Mouse (Mus musculus): ENCODE results near the gene Frmd6. TPM values are rescaled to one million over a fixed set of nuclear protein-coding genes. Genes with fewer than 3 reads are reported as not detected.

Frmd6 gene
- polyA plus RNA-seq, 1 experiment from 2014 or later = 28.2 TPM

DNA sequence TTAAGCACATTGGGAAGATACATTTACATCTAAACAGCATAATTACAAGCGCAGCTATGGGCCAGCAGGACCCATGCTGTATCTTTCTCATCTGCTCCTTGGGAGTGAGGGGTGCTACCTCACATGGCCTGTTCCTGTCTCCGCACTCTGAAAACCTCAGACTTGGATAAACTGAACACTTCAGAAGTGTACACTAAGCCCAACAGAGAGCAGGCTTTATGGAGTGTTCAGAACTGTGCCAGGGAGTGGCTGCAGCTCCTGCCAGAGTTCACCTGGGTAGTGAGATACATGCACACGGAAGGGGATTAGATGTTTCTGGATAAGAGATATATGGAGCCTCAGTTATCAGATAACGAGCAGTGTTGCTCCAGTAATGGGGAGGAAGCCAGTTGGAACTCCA, 8.7 kb downstream of the Frmd6 start:
- no peak overlapping the region for H3K27ac ChIP-seq
- WGBS = 88% methylated on average over 4 of the region's 4 CpGs

GRCm38 (mm10) chr12:70835004-70835403, 9.7 kb downstream of the Frmd6 start:
- no peak for ATAC-seq (ENCODE audit: low FRiP score)
- Histone ChIP-seq H3K4me1 (0 out of 2 replicates have a peak, but pooled peaks cover 7% of the 10 kb centered on the region), H3K27me3 (no peaks in the 10 kb centered on the region), H3K9ac (no peak overlapping the region), H3K27ac (no peak overlapping the region), H3K4me3 (no peak overlapping the region), H3K4me2 (replicated peaks) (no peak overlapping the region), H3K9me3 (replicated peaks) (no peaks in the 10 kb centered on the region), H3K36me3 (no peaks in the 10 kb centered on the region)
- 82% methylated on average over 5 of the region's 5 CpGs for WGBS

More for the DNA sequence above, 8.7 kb downstream of the Frmd6 start:
- Histone ChIP-seq H3K27me3 (no peaks in the 10 kb centered on the region), H3K4me2 (replicated peaks) (no peak overlapping the region), H3K36me3 (no peaks in the 10 kb centered on the region), H3K4me3 (no peak overlapping the region), H3K9ac (no peak overlapping the region), H3K9me3 (replicated peaks) (no peaks in the 10 kb centered on the region), H3K4me1 (0 out of 2 replicates have a peak, but pooled peaks cover 7% of the 10 kb centered on the region)
- no peak for ATAC-seq (ENCODE audit: low FRiP score)

- Histone ChIP-seq H3K4me3 (no peak overlapping the region), H3K27me3 (no peaks in the 10 kb centered on the region), H3K9ac (no peak overlapping the region), H3K9me3 (replicated peaks) (no peaks in the 10 kb centered on the region), H3K4me2 (replicated peaks) (no peak overlapping the region), H3K27ac (no peak overlapping the region), H3K36me3 (no peaks in the 10 kb centered on the region), H3K4me1 (no peaks in the 10 kb centered on the region)
- WGBS = 83% methylated on average over 12 of the region's 12 CpGs
- ATAC-seq (ENCODE audit: low FRiP score) = no peak
Observed at GRCm38 (mm10) chr12:70837792-70838321, 12.5 kb downstream of the Frmd6 start.

- WGBS = 93% methylated on average over 2 of the region's 2 CpGs
- Histone ChIP-seq H3K9me3 (replicated peaks) (no peaks in the 10 kb centered on the region), H3K4me1 (peaks cover 7% of the 10 kb centered on the region; the same call in 1 of the 2 replicates), H3K9ac (no peak overlapping the region), H3K27ac (no peak overlapping the region), H3K27me3 (no peaks in the 10 kb centered on the region), H3K4me3 (no peak overlapping the region), H3K36me3 (no peaks in the 10 kb centered on the region), H3K4me2 (replicated peaks) (no peak overlapping the region)
- ATAC-seq (ENCODE audit: low FRiP score) = no peak
Observed at GRCm38 (mm10) chr12:70845371-70845770, 20.1 kb downstream of the Frmd6 start.

DNA sequence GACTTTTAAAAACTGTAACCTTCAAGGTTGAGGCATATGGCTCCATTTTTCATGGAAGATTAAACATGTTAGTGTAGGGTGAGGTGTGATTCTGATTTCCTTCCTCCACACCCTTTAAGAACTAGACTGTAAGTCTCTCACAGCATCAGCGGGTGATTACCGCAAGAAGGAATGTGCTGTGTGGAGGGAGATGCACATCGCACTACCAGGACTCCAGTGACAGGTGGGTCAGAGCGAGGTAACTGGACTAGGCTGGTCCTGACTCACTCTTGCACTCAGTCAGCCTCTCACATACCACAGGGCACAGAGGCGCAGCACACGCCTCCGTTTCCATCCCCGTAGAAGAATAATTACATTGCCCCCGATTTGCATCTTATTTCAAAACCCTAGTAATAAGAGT, 23.7 kb downstream of the Frmd6 start:
- no peaks in the 10 kb centered on the region for H3K9me3 ChIP-seq (replicated peaks)
- H3K36me3 ChIP-seq = no peaks in the 10 kb centered on the region
- no peak overlapping the region for H3K27ac ChIP-seq
- no peak for ATAC-seq (ENCODE audit: low FRiP score)
- 90% methylated on average over 9 of the region's 9 CpGs for WGBS
- peaks cover 15% of the 10 kb centered on the region for H3K4me1 ChIP-seq
- H3K9ac ChIP-seq = no peak overlapping the region
- no peak overlapping the region for H3K4me3 ChIP-seq
- no peak overlapping the region for H3K4me2 ChIP-seq (replicated peaks)
- H3K27me3 ChIP-seq = no peaks in the 10 kb centered on the region

- no peak overlapping the region for H3K4me2 ChIP-seq (replicated peaks)
- H3K27ac ChIP-seq = no peak overlapping the region
- WGBS = 79% methylated on average over 11 of the region's 11 CpGs
Observed at GRCm38 (mm10) chr12:70849517-70850291, 24.4 kb downstream of the Frmd6 start.

DNA sequence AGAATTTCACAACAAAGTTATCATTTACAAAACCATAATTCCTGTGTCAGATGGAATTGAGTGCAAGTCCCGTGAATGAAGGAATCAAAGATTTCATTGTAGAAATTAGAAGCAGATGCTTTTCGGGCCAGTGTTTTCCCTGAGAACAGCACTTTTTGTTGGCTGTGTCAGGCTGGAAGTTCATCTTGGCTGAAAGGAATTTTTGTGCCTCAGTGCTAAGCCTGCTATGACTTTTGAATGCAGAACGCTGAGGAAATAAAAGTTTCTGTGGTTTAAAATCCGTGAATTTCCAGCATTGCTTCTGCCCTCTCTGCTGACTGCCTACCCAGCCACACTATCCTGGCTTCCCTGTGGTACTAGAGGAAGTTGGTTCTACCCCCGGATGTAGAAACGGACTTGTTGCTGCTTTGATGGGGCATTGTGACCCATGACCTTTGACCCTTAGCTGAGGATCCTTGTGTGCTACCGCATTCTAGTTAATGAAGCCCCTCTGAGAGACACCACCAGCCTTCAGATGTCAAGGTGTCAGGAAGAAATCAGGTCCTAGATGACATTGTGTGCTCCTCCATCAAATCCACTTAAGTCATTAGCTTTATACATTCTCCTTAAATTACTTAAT, 26.1 kb downstream of the Frmd6 start:
- Histone ChIP-seq H3K4me3 (no peak overlapping the region), H3K9ac (no peak overlapping the region), H3K4me2 (replicated peaks) (no peak overlapping the region), H3K4me1 (peaks cover 18% of the 10 kb centered on the region), H3K27me3 (no peaks in the 10 kb centered on the region), H3K36me3 (no peaks in the 10 kb centered on the region), H3K27ac (0 out of 2 replicates have a peak overlapping the region, but pooled peaks have one; percentile 12), H3K9me3 (replicated peaks) (no peaks in the 10 kb centered on the region)
- 35% methylated on average over 7 of the region's 7 CpGs for WGBS
- ATAC-seq (ENCODE audit: low FRiP score) = no peak

More at GRCm38 (mm10) chr12:70849517-70850291, 24.4 kb downstream of the Frmd6 start:
- Histone ChIP-seq H3K9me3 (replicated peaks) (no peaks in the 10 kb centered on the region), H3K27me3 (no peaks in the 10 kb centered on the region), H3K9ac (no peak overlapping the region), H3K4me1 (peaks cover 18% of the 10 kb centered on the region), H3K4me3 (no peak overlapping the region), H3K36me3 (no peaks in the 10 kb centered on the region)
- ATAC-seq (ENCODE audit: low FRiP score) = no peak

GRCm38 (mm10) chr12:70853026-70853425, 27.7 kb downstream of the Frmd6 start:
- Histone ChIP-seq H3K27ac (no peak overlapping the region), H3K4me3 (no peak overlapping the region), H3K4me2 (replicated peaks) (no peak overlapping the region), H3K4me1 (peaks cover 18% of the 10 kb centered on the region), H3K9ac (no peak overlapping the region), H3K36me3 (no peaks in the 10 kb centered on the region), H3K9me3 (replicated peaks) (no peaks in the 10 kb centered on the region), H3K27me3 (no peaks in the 10 kb centered on the region)
- ATAC-seq (ENCODE audit: low FRiP score) = no peak
- 48% methylated on average over 6 of the region's 6 CpGs for WGBS

GRCm38 (mm10) chr12:70855678-70856077, 30.4 kb downstream of the Frmd6 start:
- no peaks in the 10 kb centered on the region for H3K27me3 ChIP-seq
- WGBS = 90% methylated on average over 6 of the region's 6 CpGs
- no peaks in the 10 kb centered on the region for H3K9me3 ChIP-seq (replicated peaks)

GRCm38 (mm10) chr12:70856776-70857175, 31.5 kb downstream of the Frmd6 start:
- Histone ChIP-seq H3K9ac (no peak overlapping the region), H3K27ac (no peak overlapping the region), H3K4me2 (replicated peaks) (no peak overlapping the region), H3K27me3 (no peaks in the 10 kb centered on the region), H3K4me3 (no peak overlapping the region), H3K4me1 (peaks cover 7% of the 10 kb centered on the region; the same call in 1 of the 2 replicates), H3K9me3 (replicated peaks) (no peaks in the 10 kb centered on the region), H3K36me3 (no peaks in the 10 kb centered on the region)
- ATAC-seq (ENCODE audit: low FRiP score) = no peak
- 92% methylated on average over 4 of the region's 4 CpGs for WGBS

More at GRCm38 (mm10) chr12:70855678-70856077, 30.4 kb downstream of the Frmd6 start:
- H3K36me3 ChIP-seq = no peaks in the 10 kb centered on the region
- no peak overlapping the region for H3K27ac ChIP-seq
- peaks cover 11% of the 10 kb centered on the region for H3K4me1 ChIP-seq
- H3K9ac ChIP-seq = no peak overlapping the region
- no peak overlapping the region for H3K4me3 ChIP-seq
- H3K4me2 ChIP-seq (replicated peaks) = no peak overlapping the region
- ATAC-seq (ENCODE audit: low FRiP score) = no peak

DNA sequence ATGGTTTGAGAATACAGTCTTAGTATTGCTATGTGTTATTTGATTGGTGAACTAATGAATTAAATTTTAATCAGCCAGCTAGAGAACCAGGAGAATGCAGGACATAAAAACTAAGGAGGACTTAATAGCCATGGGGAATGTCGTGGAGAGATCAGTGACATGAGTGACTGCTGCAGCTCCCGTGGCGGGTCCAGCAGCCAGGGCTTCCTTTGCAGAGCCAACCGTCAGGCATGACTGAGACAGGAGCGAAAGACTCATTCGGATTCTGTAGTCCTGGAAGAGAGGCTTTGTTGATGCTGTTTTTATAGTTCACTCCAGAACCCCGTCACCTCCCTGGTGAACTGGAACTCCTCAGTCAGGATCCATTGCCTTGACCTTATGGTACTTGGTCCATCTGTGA, 38.0 kb downstream of the Frmd6 start:
- no peak for ATAC-seq (ENCODE audit: low FRiP score)
- no peak overlapping the region for H3K4me2 ChIP-seq (replicated peaks)
- H3K4me3 ChIP-seq = no peak overlapping the region
- H3K9ac ChIP-seq = no peak overlapping the region
- no peaks in the 10 kb centered on the region for H3K27me3 ChIP-seq
- 69% methylated on average over 7 of the region's 7 CpGs for WGBS
- H3K4me1 ChIP-seq = peaks cover 6% of the 10 kb centered on the region; the same call in 1 of the 2 replicates
- no peaks in the 10 kb centered on the region for H3K9me3 ChIP-seq (replicated peaks)
- no peaks in the 10 kb centered on the region for H3K36me3 ChIP-seq
- H3K27ac ChIP-seq = no peak overlapping the region

DNA sequence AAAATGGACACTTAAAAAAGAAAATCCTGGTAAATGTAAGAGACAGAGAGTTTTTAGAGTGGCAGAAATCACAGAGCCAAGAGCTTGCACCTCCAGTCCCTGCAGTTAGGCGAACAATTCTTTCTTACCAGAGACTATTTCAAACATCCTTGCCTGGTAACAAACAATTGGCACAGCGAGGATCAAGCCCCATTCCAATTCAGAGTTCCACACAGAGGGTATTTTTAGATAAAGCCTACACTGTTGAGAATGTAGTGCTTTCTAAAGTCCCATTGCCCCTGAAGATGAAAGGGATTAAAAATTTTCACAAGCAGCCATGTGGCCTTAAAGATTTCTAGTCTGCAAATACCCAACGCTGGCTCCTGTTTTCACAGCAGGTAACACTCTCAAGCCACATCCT, 42.5 kb downstream of the Frmd6 start:
- WGBS = 65% methylated on average over 3 of the region's 3 CpGs
- no peak overlapping the region for H3K4me2 ChIP-seq (replicated peaks)
- peaks cover 13% of the 10 kb centered on the region for H3K4me1 ChIP-seq
- no peaks in the 10 kb centered on the region for H3K36me3 ChIP-seq
- no peaks in the 10 kb centered on the region for H3K9me3 ChIP-seq (replicated peaks)
- H3K27ac ChIP-seq = no peak overlapping the region
- no peak overlapping the region for H3K4me3 ChIP-seq
- no peak overlapping the region for H3K9ac ChIP-seq
- H3K27me3 ChIP-seq = no peaks in the 10 kb centered on the region
- ATAC-seq (ENCODE audit: low FRiP score) = no peak
